Mouse (Mus musculus): ENCODE data around the gene Hspb6. TPM values are rescaled to one million over a fixed set of nuclear protein-coding genes. Genes with fewer than 3 reads are reported as not detected.

Gene Hspb6
- 50.6 and 55.7 TPM in 2 replicates for polyA plus RNA-seq (2015; fragmentation: Nextera tagmentation; extraction: Ambion mirVana)

- peak within 1 kb of the TSS; percentile 86 for H3K4me2 ChIP-seq (replicated peaks; ENCODE audit: low read depth)
- H3K4me3 ChIP-seq (ENCODE audit: low read depth, low read length) = peak within 1 kb of the TSS; percentile 70
- peaks cover 3% of the 10 kb centered on the region; the same call in 1 of the 2 replicates for H3K4me1 ChIP-seq (replicated peaks; ENCODE audit: control insufficient read depth, insufficient read depth, low read length)
- H3K9me3 ChIP-seq (ENCODE audit: control insufficient read depth) = no peaks in the 10 kb centered on the region
- peak; percentile 96 for ATAC-seq
- peak within 1 kb of the TSS; percentile 59 for H3K9ac ChIP-seq (ENCODE audit: low read depth, low read length)
- H3K36me3 ChIP-seq (ENCODE audit: control insufficient read depth, insufficient read depth) = peaks cover 31% of the 10 kb centered on the region
- no peak for TF ChIP-seq CTCF (IDR thresholded peaks at IDR 0.05; ENCODE audit: low read depth)
- under 1% methylated on average over 44 of the region's 44 CpGs for WGBS
- peak within 1 kb of the TSS; percentile 89 for H3K27ac ChIP-seq (ENCODE audit: low read depth, low read length)
- no peaks in the 10 kb centered on the region for H3K27me3 ChIP-seq (replicated peaks; ENCODE audit: control insufficient read depth, insufficient read depth, low read length)
Measured at GRCm38 (mm10) chr7:30552102-30553020, at the start of gene Hspb6, which contains the start of gene Proser3. Gene Hspb6, plus strand, starts transcription at chr7:30552178. Gene Proser3, minus strand, starts transcription at chr7:30552299.

- no peaks in the 10 kb centered on the region for H3K4me1 ChIP-seq (replicated peaks; ENCODE audit: control insufficient read depth, insufficient read depth, low read length)
- H3K27ac ChIP-seq (ENCODE audit: low read depth, low read length) = no peak overlapping the region
- ATAC-seq = no peak
- no peaks in the 10 kb centered on the region for H3K9me3 ChIP-seq (ENCODE audit: control insufficient read depth)
- H3K9ac ChIP-seq (ENCODE audit: low read depth, low read length) = no peak overlapping the region
- no peak overlapping the region for H3K4me3 ChIP-seq (ENCODE audit: low read depth, low read length)
- TF ChIP-seq CTCF (IDR thresholded peaks at IDR 0.05; ENCODE audit: low read depth) = no peak
- no peak overlapping the region for H3K4me2 ChIP-seq (replicated peaks; ENCODE audit: low read depth)
- no peaks in the 10 kb centered on the region for H3K36me3 ChIP-seq (ENCODE audit: control insufficient read depth, insufficient read depth)
- H3K27me3 ChIP-seq (replicated peaks; ENCODE audit: control insufficient read depth, insufficient read depth, low read length) = no peaks in the 10 kb centered on the region
- WGBS = 66% methylated on average over 4 of the region's 4 CpGs
Measured at GRCm38 (mm10) chr7:30508061-30508460, 43.9 kb upstream of the Hspb6 start.

GRCm38 (mm10) chr7:30515003-30515760, 36.8 kb upstream of the Hspb6 start:
- no peak for TF ChIP-seq CTCF (IDR thresholded peaks at IDR 0.05; ENCODE audit: low read depth)

GRCm38 (mm10) chr7:30518325-30518724, 33.7 kb upstream of the Hspb6 start:
- no peak for ATAC-seq
- Histone ChIP-seq H3K9ac (ENCODE audit: low read depth, low read length) (no peak overlapping the region), H3K36me3 (ENCODE audit: control insufficient read depth, insufficient read depth) (peaks cover 5% of the 10 kb centered on the region; the same call in 1 of the 2 replicates), H3K4me3 (ENCODE audit: low read depth, low read length) (no peak overlapping the region), H3K27me3 (replicated peaks; ENCODE audit: control insufficient read depth, insufficient read depth, low read length) (no peaks in the 10 kb centered on the region), H3K4me1 (replicated peaks; ENCODE audit: control insufficient read depth, insufficient read depth, low read length) (no peaks in the 10 kb centered on the region), H3K27ac (ENCODE audit: low read depth, low read length) (no peak overlapping the region), H3K4me2 (replicated peaks; ENCODE audit: low read depth) (no peak overlapping the region), H3K9me3 (ENCODE audit: control insufficient read depth) (no peaks in the 10 kb centered on the region)
- WGBS = 33% methylated on average over 8 of the region's 8 CpGs
- no peak for TF ChIP-seq CTCF (IDR thresholded peaks at IDR 0.05; ENCODE audit: low read depth)

More at GRCm38 (mm10) chr7:30515003-30515760, 36.8 kb upstream of the Hspb6 start:
- no peaks in the 10 kb centered on the region for H3K9me3 ChIP-seq (ENCODE audit: control insufficient read depth)
- no peak overlapping the region for H3K4me3 ChIP-seq (ENCODE audit: low read depth, low read length)
- no peak overlapping the region for H3K9ac ChIP-seq (ENCODE audit: low read depth, low read length)
- no peaks in the 10 kb centered on the region for H3K36me3 ChIP-seq (ENCODE audit: control insufficient read depth, insufficient read depth)
- H3K27ac ChIP-seq (ENCODE audit: low read depth, low read length) = no peak overlapping the region
- no peaks in the 10 kb centered on the region for H3K27me3 ChIP-seq (replicated peaks; ENCODE audit: control insufficient read depth, insufficient read depth, low read length)
- H3K4me1 ChIP-seq (replicated peaks; ENCODE audit: control insufficient read depth, insufficient read depth, low read length) = no peaks in the 10 kb centered on the region
- ATAC-seq = no peak
- 61% methylated on average over 24 of the region's 24 CpGs for WGBS
- no peak overlapping the region for H3K4me2 ChIP-seq (replicated peaks; ENCODE audit: low read depth)

GRCm38 (mm10) chr7:30520396-30520795, 31.6 kb upstream of the Hspb6 start:
- no peaks in the 10 kb centered on the region for H3K9me3 ChIP-seq (ENCODE audit: control insufficient read depth)
- no peak overlapping the region for H3K27ac ChIP-seq (ENCODE audit: low read depth, low read length)
- no peak overlapping the region for H3K4me2 ChIP-seq (replicated peaks; ENCODE audit: low read depth)
- no peak for ATAC-seq
- peaks cover 16% of the 10 kb centered on the region; the same call in 1 of the 2 replicates for H3K36me3 ChIP-seq (ENCODE audit: control insufficient read depth, insufficient read depth)
- H3K9ac ChIP-seq (ENCODE audit: low read depth, low read length) = no peak overlapping the region
- no peaks in the 10 kb centered on the region for H3K4me1 ChIP-seq (replicated peaks; ENCODE audit: control insufficient read depth, insufficient read depth, low read length)
- no peak for TF ChIP-seq CTCF (IDR thresholded peaks at IDR 0.05; ENCODE audit: low read depth)
- WGBS = 74% methylated on average over 4 of the region's 4 CpGs
- H3K27me3 ChIP-seq (replicated peaks; ENCODE audit: control insufficient read depth, insufficient read depth, low read length) = no peaks in the 10 kb centered on the region
- no peak overlapping the region for H3K4me3 ChIP-seq (ENCODE audit: low read depth, low read length)

- Histone ChIP-seq H3K27me3 (replicated peaks; ENCODE audit: control insufficient read depth, insufficient read depth, low read length) (no peaks in the 10 kb centered on the region), H3K4me3 (ENCODE audit: low read depth, low read length) (no peak overlapping the region), H3K4me2 (replicated peaks; ENCODE audit: low read depth) (no peak overlapping the region), H3K36me3 (ENCODE audit: control insufficient read depth, insufficient read depth) (peaks cover 16% of the 10 kb centered on the region; the same call in 1 of the 2 replicates), H3K4me1 (replicated peaks; ENCODE audit: control insufficient read depth, insufficient read depth, low read length) (no peaks in the 10 kb centered on the region), H3K9me3 (ENCODE audit: control insufficient read depth) (no peaks in the 10 kb centered on the region), H3K9ac (ENCODE audit: low read depth, low read length) (no peak overlapping the region), H3K27ac (ENCODE audit: low read depth, low read length) (no peak overlapping the region)
- 83% methylated on average over 5 of the region's 5 CpGs for WGBS
- no peak for TF ChIP-seq CTCF (IDR thresholded peaks at IDR 0.05; ENCODE audit: low read depth)
- no peak for ATAC-seq
Measured at GRCm38 (mm10) chr7:30520856-30521255, 31.1 kb upstream of the Hspb6 start.
